Mouse (Mus musculus): ENCODE measurements around the gene Gm49333. TPM values are rescaled to one million over a fixed set of nuclear protein-coding genes. Genes with fewer than 3 reads are reported as not detected.

The Gm49333 gene
- polyA plus RNA-seq (2014; fragmentation: Illumina TruSeq; extraction: RNeasy Lipid Tissue Mini Kit (QIAGEN cat#74804); ENCODE audit: low read depth, low replicate concordance), result 0.47 TPM

DNA sequence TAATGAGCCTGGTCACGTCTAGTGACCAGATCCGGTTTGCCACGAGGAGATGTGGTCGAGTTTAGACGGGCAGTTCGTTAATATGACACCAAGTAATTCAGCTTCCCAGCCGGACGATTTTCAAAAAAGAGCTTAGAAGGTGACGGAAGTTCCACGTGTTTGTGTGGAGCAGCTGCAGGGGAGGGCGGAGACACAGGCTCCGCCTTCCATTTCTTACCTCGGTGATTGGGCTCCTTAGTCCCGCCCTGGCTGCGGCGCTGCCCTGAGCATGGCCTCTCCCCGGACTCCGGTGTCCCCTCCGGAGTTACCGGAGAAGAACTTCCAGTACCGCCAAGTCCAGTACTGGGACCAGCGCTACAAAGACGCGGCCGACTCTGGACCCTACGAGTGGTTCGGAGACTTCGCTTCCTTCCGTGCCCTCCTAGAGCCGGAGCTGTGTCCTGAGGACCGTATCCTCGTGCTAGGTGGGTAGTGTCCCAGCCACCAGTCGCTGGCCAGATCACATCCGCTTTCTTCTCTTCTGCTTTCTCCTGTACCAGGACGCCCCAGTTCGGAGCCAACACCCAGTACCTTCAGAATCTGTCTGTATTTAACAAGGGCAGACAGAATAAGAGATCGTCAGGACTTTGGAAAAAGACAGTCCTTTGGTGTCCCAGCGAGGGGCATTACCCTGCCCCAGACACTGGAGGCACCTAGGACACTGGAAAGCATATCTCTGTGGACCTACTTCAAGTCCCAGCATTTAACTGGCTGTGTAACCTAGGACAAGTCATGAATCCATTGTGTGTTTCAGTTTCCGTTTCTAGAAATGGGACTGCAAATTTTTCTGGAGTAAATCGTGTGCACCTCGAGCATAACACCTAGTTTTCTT is at the start of gene Gm49333, which contains the start of the genes Eef1akmt4 and Alg3:
Gm49333 (plus strand) TSS at position 254 of the 871 bp plus-strand sequence.
Eef1akmt4 (plus strand) TSS at position 237 of the 871 bp plus-strand sequence.
Alg3 (minus strand) TSS at position 379 of the 871 bp plus-strand sequence.

DNA sequence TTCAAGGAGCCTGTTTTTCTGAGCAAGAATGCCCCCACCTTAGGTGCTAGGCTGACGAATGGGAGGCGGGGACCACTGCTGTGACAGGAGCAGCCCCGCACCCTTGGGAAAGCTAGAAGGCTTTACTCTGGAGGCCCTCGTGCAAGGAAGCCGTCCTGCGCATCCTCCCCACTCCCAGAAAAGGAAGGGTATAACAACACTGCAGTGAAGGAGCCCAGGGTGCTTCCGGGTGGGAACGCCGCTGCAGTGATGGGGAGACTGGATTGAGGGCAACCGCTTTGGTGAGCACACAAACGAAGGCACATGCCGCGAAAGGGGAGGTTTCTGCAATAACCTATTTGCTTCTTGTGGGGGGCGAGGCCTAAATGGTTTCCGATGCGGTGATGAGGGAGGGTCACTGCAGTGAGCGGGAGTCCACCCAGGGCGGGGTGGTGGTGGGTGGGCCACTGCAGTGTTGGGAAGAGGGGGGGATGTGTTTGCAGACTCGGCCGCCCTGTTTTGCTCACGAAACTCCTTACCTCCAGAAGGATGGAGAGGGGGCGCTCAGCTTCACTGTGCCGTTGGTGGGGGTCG is 22.0 kb upstream of the Gm49333 start, which contains the start of gene Vwa5b2:
Vwa5b2 (plus strand) TSS at position 106 of the 573 bp plus-strand sequence.

DNA sequence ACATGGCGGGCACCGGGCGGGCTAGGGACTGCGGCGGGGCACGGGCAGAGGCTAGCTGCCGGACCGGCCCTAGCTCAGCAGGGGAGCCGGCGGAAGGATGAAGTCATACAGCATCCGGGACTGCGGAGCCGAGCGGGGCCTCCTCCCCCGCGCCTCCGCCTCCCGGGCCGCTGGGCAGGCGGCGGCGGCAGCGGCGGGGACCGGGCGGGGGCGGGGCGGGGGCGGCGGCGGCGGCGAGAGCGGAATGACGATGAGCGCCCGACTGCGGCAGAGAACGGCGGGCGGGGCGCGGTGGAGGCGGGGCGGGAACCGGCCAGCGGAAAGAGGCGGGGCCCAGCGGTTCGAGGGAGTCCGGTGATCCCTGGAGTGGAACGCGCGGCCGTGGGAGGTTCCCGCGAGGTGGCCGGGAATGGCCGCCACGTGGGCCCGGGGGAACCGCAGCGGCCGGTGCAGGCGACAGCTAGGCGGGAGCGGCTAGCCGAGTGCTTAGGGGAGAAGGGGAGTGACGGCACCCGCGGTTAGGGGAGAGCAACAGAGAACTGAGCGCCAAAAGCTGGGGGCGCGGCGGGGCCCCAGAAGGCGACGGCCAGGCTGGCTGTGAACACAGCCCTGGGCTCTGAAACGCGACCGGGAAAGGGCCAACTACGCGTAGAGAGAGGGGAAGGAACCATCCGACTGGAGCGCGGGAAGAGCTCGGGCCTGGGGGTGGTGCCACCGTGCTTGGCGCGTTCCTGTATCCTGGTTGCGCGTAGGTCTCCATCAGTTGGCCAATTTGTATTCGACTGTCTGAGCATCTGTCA is 10.0 kb downstream of the Gm49333 start, which contains the start of gene Camk2n2:
Camk2n2 (minus strand) TSS at position 97 of the 800 bp plus-strand sequence.

DNA sequence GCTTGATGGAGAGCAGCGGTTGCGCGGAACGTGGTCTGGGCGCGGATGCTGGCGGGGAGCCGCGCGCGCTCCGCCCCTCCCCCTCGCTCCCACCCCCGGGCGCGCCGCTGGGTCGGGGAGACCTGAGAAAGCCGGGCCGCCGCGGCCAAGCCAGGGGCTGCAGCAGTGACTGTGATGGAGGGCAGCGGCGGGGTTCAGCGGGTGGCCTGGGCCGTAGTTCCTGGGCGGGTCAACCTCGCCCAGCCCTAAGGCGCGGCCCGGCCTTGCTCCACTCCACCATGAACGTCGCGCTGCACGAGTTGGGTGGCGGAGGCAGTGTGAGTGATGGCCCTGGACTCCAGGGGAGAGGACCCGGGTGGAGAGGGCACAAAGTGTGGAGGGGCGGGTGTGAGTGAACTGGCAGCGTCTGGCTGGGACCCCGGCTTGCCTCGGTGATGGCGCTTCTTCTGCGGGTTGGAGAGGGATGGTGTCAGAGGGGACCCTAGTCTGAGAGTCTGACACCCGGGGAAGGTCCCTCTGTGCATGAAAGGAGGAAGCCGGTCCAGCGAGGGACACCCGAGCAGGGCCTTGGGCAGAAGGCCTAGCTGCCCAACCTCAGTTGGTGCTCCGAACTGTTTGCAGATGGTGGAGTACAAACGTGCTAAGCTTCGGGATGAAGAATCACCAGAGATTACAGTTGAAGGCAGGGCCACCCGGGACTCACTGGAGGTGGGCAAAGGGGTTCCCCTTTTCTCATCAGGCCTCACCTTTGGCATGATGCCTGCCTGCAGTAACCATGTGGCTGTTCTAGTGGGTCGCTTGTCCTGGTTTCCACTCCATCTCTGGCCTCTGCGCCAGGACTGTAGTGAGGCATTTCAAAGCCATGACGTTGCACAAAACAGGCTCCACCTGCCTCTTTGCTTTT is 18.6 kb downstream of the Gm49333 start, which contains the start of gene Ece2:
Ece2 (plus strand) TSS at position 98 of the 904 bp plus-strand sequence.

DNA sequence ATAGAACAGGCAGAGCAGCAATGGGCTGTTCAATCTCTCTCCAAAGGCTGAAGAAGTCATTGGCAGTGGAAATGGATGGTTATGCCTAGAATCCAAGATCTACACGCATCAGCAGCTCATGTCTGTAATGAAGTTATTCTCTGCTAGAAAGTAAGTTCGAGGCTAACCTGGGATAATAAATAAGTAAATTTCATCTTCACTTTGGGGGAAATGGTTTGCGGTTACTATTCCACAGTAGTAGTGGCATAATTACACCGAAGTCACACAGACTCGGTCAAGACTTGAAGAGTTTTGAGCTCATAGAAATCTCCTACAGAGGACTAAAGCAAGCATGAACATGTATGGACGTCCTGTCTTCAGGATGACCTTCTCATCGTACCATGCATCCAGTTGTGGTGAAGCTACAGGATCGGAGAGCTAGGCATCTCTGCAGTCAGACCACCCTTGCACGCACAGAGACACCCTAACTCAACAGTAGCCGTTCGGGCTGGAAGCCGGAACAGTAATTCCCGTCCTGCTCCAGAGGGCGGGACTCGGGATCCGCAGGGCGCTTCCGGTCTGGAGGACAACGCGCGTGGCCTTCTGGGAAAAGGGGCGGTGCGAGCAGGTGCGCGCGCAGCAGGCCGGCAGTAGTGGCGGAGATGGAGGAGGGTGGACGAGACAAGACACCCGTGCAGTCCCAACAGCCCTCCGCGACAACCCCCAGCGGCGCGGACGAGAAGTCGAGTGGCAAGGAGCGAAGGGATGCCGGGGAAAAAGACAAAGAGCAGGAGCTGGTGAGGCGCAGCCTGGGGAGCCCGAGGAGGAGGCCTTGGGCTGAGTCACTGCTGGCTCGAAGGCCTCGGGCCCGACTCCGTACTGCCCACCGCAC is 39.9 kb downstream of the Gm49333 start, which contains the start of gene Psmd2:
Psmd2 (plus strand) TSS at position 577 of the 871 bp plus-strand sequence.

DNA sequence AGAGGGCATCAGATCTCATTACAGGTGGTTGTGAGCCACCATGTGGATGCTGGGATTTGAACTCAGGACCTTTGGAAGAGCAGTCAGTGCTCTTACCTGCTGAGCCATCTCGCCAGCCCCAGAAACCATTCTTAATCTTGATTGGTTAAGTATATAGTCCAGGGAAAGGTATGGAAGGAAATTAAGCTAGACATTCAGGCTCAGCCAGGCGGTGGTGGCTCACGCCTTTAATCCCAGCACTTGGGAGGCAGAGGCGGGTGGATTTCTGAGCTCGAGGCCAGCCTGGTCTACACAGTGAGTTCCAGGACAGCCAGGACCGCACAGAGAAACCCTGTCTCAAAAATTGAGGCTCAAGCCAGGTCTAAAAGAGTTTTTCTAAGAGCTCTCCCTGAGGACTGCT is 56.6 kb downstream of the Gm49333 start, which contains the start of gene Eif4g1:
Eif4g1 (plus strand) TSS at position 301 of the 400 bp plus-strand sequence.

GRCm38 (mm10) chr16:20693111-20693701 is 81.8 kb downstream of the Gm49333 start, which contains the start of gene Fam131a:
TSS of gene Fam131a (plus strand) at chr16:20693241.

Other genes with a start within 250 kb of the Gm49333 start
- gene Abcc5, start 185.2 kb upstream of the Gm49333 start, polyA plus RNA-seq (2014; fragmentation: Illumina TruSeq; extraction: RNeasy Lipid Tissue Mini Kit (QIAGEN cat#74804); ENCODE audit: low read depth, low replicate concordance), result 47.1 TPM
- 59.9 TPM for gene Eif2b5, start 112.8 kb upstream of the Gm49333 start, polyA plus RNA-seq (2014; fragmentation: Illumina TruSeq; extraction: RNeasy Lipid Tissue Mini Kit (QIAGEN cat#74804); ENCODE audit: low read depth, low replicate concordance)
- gene Dvl3, start 94.6 kb upstream of the Gm49333 start, polyA plus RNA-seq (2014; fragmentation: Illumina TruSeq; extraction: RNeasy Lipid Tissue Mini Kit (QIAGEN cat#74804); ENCODE audit: low read depth, low replicate concordance), result 34.4 TPM
- gene Ap2m1, start 76.1 kb upstream of the Gm49333 start, polyA plus RNA-seq (2014; fragmentation: Illumina TruSeq; extraction: RNeasy Lipid Tissue Mini Kit (QIAGEN cat#74804); ENCODE audit: low read depth, low replicate concordance), result 211 TPM
- gene Abcf3, start 63.0 kb upstream of the Gm49333 start, polyA plus RNA-seq (2014; fragmentation: Illumina TruSeq; extraction: RNeasy Lipid Tissue Mini Kit (QIAGEN cat#74804); ENCODE audit: low read depth, low replicate concordance), result 55.8 TPM
- gene Vwa5b2, start 22.1 kb upstream of the Gm49333 start, polyA plus RNA-seq (2014; fragmentation: Illumina TruSeq; extraction: RNeasy Lipid Tissue Mini Kit (QIAGEN cat#74804); ENCODE audit: low read depth, low replicate concordance), result not detected
- 6.5 TPM for gene Eef1akmt4, start within 50 bp of the Gm49333 start, polyA plus RNA-seq (2014; fragmentation: Illumina TruSeq; extraction: RNeasy Lipid Tissue Mini Kit (QIAGEN cat#74804); ENCODE audit: low read depth, low replicate concordance)
- 10.7 TPM for gene Alg3, start 125 bp downstream of the Gm49333 start, polyA plus RNA-seq (2014; fragmentation: Illumina TruSeq; extraction: RNeasy Lipid Tissue Mini Kit (QIAGEN cat#74804); ENCODE audit: low read depth, low replicate concordance)
- 0.60 TPM for gene Camk2n2, start 9.7 kb downstream of the Gm49333 start, polyA plus RNA-seq (2014; fragmentation: Illumina TruSeq; extraction: RNeasy Lipid Tissue Mini Kit (QIAGEN cat#74804); ENCODE audit: low read depth, low replicate concordance)
- 0.29 TPM for gene Ece2, start 18.2 kb downstream of the Gm49333 start, polyA plus RNA-seq (2014; fragmentation: Illumina TruSeq; extraction: RNeasy Lipid Tissue Mini Kit (QIAGEN cat#74804); ENCODE audit: low read depth, low replicate concordance)
- 182 TPM for gene Psmd2, start 40.0 kb downstream of the Gm49333 start, polyA plus RNA-seq (2014; fragmentation: Illumina TruSeq; extraction: RNeasy Lipid Tissue Mini Kit (QIAGEN cat#74804); ENCODE audit: low read depth, low replicate concordance)
- 230 TPM for gene Eif4g1, start 56.7 kb downstream of the Gm49333 start, polyA plus RNA-seq (2014; fragmentation: Illumina TruSeq; extraction: RNeasy Lipid Tissue Mini Kit (QIAGEN cat#74804); ENCODE audit: low read depth, low replicate concordance)
- 30.1 TPM for gene Fam131a, start 81.6 kb downstream of the Gm49333 start, polyA plus RNA-seq (2014; fragmentation: Illumina TruSeq; extraction: RNeasy Lipid Tissue Mini Kit (QIAGEN cat#74804); ENCODE audit: low read depth, low replicate concordance)
- 18.3 TPM for gene Polr2h, start 106.1 kb downstream of the Gm49333 start, polyA plus RNA-seq (2014; fragmentation: Illumina TruSeq; extraction: RNeasy Lipid Tissue Mini Kit (QIAGEN cat#74804); ENCODE audit: low read depth, low replicate concordance)
- 3.7 TPM for gene Clcn2, start 106.1 kb downstream of the Gm49333 start, polyA plus RNA-seq (2014; fragmentation: Illumina TruSeq; extraction: RNeasy Lipid Tissue Mini Kit (QIAGEN cat#74804); ENCODE audit: low read depth, low replicate concordance)
- gene Chrd, start 121.5 kb downstream of the Gm49333 start, polyA plus RNA-seq (2014; fragmentation: Illumina TruSeq; extraction: RNeasy Lipid Tissue Mini Kit (QIAGEN cat#74804); ENCODE audit: low read depth, low replicate concordance), result 2.7 TPM
- 0.39 TPM for gene Thpo, start 122.9 kb downstream of the Gm49333 start, polyA plus RNA-seq (2014; fragmentation: Illumina TruSeq; extraction: RNeasy Lipid Tissue Mini Kit (QIAGEN cat#74804); ENCODE audit: low read depth, low replicate concordance)

Measured in heart, adult 10 weeks (tissue).